Mouse (Mus musculus): ENCODE results near the gene Thoc7. TPM values are rescaled to one million over a fixed set of nuclear protein-coding genes. Genes with fewer than 3 reads are reported as not detected.

Thoc7 gene
- polyA plus RNA-seq (2021; fragmentation: Nextera tagmentation), result 129 and 131 TPM in 2 replicates
- long read RNA-seq, experiment 1, transcript Thoc7-201 (8 exons, 937 nt), result major isoform, 20 of 43 reads
- long read RNA-seq, experiment 1, partial matches to known transcripts, result 3 of 43 reads
- long read RNA-seq, experiment 1, other reads (novel, unspliced or antisense), result 18 of 43 reads
- long read RNA-seq, experiment 2, transcript Thoc7-201 (8 exons, 937 nt), result major isoform, 6 of 89 reads
- long read RNA-seq, experiment 2, partial matches to known transcripts, result 67 of 89 reads
- long read RNA-seq, experiment 2, other reads (novel, unspliced or antisense), result 13 of 89 reads

DNA sequence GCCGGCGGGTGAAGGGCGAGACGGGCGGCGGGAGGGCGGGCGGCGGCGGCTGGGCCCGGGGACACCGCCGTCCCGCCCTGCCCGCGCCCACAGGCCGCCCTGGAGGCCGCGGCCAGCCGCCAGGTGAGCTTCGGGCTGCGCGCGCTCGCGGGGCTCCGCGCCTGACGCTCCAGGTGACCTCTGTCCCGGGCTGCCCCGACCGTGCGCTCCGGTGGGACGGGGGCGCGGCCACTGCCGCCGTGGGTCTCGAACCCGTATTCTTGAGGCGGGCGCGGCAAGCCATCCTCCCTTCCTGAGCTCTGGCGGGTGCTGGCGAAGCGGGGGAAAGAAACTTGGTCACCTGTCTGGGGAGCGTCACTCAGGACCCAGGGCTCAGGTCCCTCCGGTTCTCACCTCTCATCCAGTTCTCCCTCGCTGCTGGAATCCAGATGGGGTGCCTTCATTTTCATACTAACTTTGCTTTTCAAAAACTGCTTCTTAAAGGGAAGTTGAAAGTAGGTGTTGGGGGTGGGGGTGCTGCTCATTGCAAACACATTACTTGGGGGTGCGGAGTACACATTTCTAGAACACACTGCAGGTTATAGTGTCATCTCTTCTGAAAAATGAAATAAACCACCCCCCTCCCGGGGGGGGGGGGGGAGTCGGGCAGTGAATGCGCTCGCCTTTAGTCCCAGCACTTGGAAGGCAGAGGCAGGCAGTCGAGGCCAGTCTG is at the start of gene Thoc7, which contains the start of gene Atxn7:
Gene Thoc7, minus strand, starts transcription at position 452 of the 712 bp plus-strand sequence.
Gene Atxn7, plus strand, starts transcription at position 40 of the 712 bp plus-strand sequence.

DNA sequence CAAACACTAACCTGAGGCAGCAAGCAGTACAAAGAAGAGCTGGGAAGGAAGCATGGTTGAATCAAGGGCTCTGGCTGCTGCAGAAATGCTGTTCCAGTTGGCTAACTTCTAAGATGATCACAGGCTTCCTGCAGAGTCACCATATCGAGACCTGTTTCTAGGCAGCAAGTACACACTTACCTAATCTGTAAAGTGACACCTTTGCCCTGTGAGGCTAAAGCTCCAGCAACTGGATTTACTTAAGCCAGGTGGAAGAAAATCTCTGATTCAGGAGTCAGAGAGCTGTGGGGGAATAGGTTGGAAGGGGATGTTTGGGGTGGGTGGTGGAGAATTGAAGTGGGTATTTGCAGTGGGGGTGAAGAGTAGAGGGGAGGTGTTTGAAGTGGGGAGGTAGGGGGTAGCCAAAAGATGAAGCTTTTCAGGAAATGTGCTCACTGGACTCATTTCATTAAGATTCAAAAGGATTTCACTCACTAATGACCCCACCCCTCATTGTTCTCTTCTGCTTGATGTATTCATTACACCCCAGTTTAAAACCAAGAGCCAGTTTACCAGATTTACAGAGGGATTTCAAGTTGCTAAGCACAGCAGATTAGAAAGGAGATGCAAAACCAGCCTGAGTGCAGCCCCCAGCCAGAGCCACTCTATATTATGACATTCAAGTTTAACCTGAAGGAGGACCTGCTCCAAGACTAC is 47.1 kb downstream of the Thoc7 start, which contains the start of gene Gm281:
Gene Gm281, minus strand, starts transcription at position 92 of the 696 bp plus-strand sequence.

Other genes starting within 250 kb of the Thoc7 start
- not detected in 2 replicates for gene Gm281, start 47.4 kb downstream of the Thoc7 start, polyA plus RNA-seq (2021; fragmentation: Nextera tagmentation)
- gene Atxn7, start 412 bp downstream of the Thoc7 start, polyA plus RNA-seq (2021; fragmentation: Nextera tagmentation), result 1.2 and 2.5 TPM in 2 replicates
- 132 and 154 TPM in 2 replicates for gene Psmd6, start 159.1 kb upstream of the Thoc7 start, polyA plus RNA-seq (2021; fragmentation: Nextera tagmentation)
- not detected in 2 replicates for gene Olfr720, start 225.0 kb upstream of the Thoc7 start, polyA plus RNA-seq (2021; fragmentation: Nextera tagmentation)